Mouse (Mus musculus) limb, embryonic 14.5 days (tissue): ENCODE measurements around the gene Kcnj11. TPM values are rescaled to one million over a fixed set of nuclear protein-coding genes. Genes with fewer than 3 reads are reported as not detected.

Experiments
- ATAC-seq: fragments of 200-750 bp; cut with Nextera tagmentation; 2 replicates; pipeline ENCODE4 v1.8.0; 2017; ENCODE audit warnings: low read depth, moderate number of reproducible peaks, moderate TSS enrichment; ENCODE audit not compliant: low FRiP score
- DNase-seq: peaks from one replicate; pipeline ENCODE4 v3.0.0-alpha.2; 2015; ENCODE audit warnings: low spot score
- H3K27ac ChIP-seq: fragments of 300-500 bp; sonication (generic); replicated peaks from 2 replicates; pipeline ENCODE4 v1.5.1; 2014; ENCODE audit warnings: low read depth, mild to moderate bottlenecking, low read length, moderate library complexity, mixed read lengths
- H3K27me3 ChIP-seq: fragments of 300-500 bp; sonication (generic); 2 replicates; pipeline ENCODE4 v1.6.1; 2014; ENCODE audit warnings: low read length, mixed read lengths; ENCODE audit not compliant: control insufficient read depth, insufficient read depth
- H3K36me3 ChIP-seq: fragments of 300-500 bp; sonication (generic); 2 replicates; pipeline ENCODE4 v1.6.1; 2014; ENCODE audit warnings: mild to moderate bottlenecking, low read length, moderate library complexity, mixed read lengths; ENCODE audit not compliant: control insufficient read depth, insufficient read depth
- H3K4me1 ChIP-seq: fragments of 300-500 bp; sonication (generic); 2 replicates; pipeline ENCODE4 v1.6.1; 2014; ENCODE audit warnings: antibody characterized with exemption, low read length, mixed read lengths; ENCODE audit not compliant: control insufficient read depth, insufficient read depth
- H3K4me2 ChIP-seq: fragments of 300-500 bp; sonication (generic); replicated peaks from 2 replicates; pipeline ENCODE4 v1.6.1; 2014; ENCODE audit warnings: low read depth, mild to moderate bottlenecking, low read length, moderate library complexity; ENCODE audit not compliant: severe bottlenecking
- H3K4me3 ChIP-seq: fragments of 300-500 bp; sonication (generic); replicated peaks from 2 replicates; pipeline ENCODE4 v1.5.1; 2014; ENCODE audit warnings: low read length
- H3K9ac ChIP-seq: fragments of 300-500 bp; sonication (generic); 2 replicates; pipeline ENCODE4 v1.6.1; 2014; ENCODE audit warnings: mild to moderate bottlenecking, low read depth, low read length, moderate library complexity; ENCODE audit not compliant: severe bottlenecking
- H3K9me3 ChIP-seq: fragments of 300-500 bp; sonication (generic); 2 replicates; pipeline ENCODE4 v1.6.1; 2016; ENCODE audit warnings: low read length; ENCODE audit not compliant: control insufficient read depth
- POLR2A ChIP-seq: fragments of 200-500 bp; IDR thresholded peaks from 2 replicates; pipeline ENCODE4 v1.8.0; 2012; ENCODE audit warnings: inconsistent platforms, mild to moderate bottlenecking, moderate library complexity, borderline replicate concordance; ENCODE audit not compliant: insufficient read depth, insufficient read length; ENCODE audit errors: extremely low read depth
- WGBS: fragments of 180-500 bp; shearing (Covaris S2); extraction: QIAGEN DNeasy Blood & Tissue Kit; methylation state at CpG from one replicate; pipeline ENCODE4 v1.1.7; 2014; 5-methylcytosine and 5-hydroxymethylcytosine counted together
- polyA plus RNA-seq, 2 experiments: library from polyadenylated mRNA; depleted of rRNA in 1 of 2; stranded (reverse) in 1 of 2; unstranded in 1 of 2; fragments of >200 nt; fragmentation: Nextera tagmentation in 1 of 2; extraction: Ambion mirVana in 1 of 2; gene quantifications; 2 replicates each; pipeline versions ENCODE4 v1.2.1 to v1.2.3; 2012 to 2014

The Kcnj11 gene
- polyA plus RNA-seq, 2 experiments = 0.41 to 2.6 TPM

GRCm38 (mm10) chr7:46117035-46117434, 16.5 kb upstream of the Kcnj11 start:
- H3K4me3 ChIP-seq = no peak overlapping the region
- no peaks in the 10 kb centered on the region for H3K36me3 ChIP-seq
- no peaks in the 10 kb centered on the region for H3K9me3 ChIP-seq
- H3K27ac ChIP-seq = no peak overlapping the region
- ATAC-seq = no peak
- WGBS = 91% methylated on average over 16 of the region's 16 CpGs
- TF ChIP-seq POLR2A = no peak
- no peak overlapping the region for H3K4me2 ChIP-seq
- H3K27me3 ChIP-seq = no peaks in the 10 kb centered on the region
- no peaks in the 10 kb centered on the region for H3K4me1 ChIP-seq
- H3K9ac ChIP-seq = no peak overlapping the region
- DNase-seq = no peak

GRCm38 (mm10) chr7:46116118-46116581, 15.6 kb upstream of the Kcnj11 start:
- DNase-seq = no peak
- no peak for TF ChIP-seq POLR2A
- ATAC-seq = no peak
- Histone ChIP-seq H3K9ac (no peak overlapping the region), H3K9me3 (no peaks in the 10 kb centered on the region), H3K27me3 (no peaks in the 10 kb centered on the region), H3K4me1 (no peaks in the 10 kb centered on the region), H3K4me3 (no peak overlapping the region), H3K36me3 (no peaks in the 10 kb centered on the region), H3K4me2 (no peak overlapping the region), H3K27ac (no peak overlapping the region)
- 39% methylated on average over 10 of the region's 10 CpGs for WGBS

- H3K4me1 ChIP-seq = no peaks in the 10 kb centered on the region
- no peaks in the 10 kb centered on the region for H3K9me3 ChIP-seq
- no peak for TF ChIP-seq POLR2A
- H3K4me2 ChIP-seq = no peak overlapping the region
- no peaks in the 10 kb centered on the region for H3K27me3 ChIP-seq
- H3K9ac ChIP-seq = no peak overlapping the region
- ATAC-seq = no peak
- H3K36me3 ChIP-seq = no peaks in the 10 kb centered on the region
- H3K27ac ChIP-seq = no peak overlapping the region
- H3K4me3 ChIP-seq = no peak overlapping the region
- DNase-seq = no peak
- WGBS = 69% methylated on average over 3 of the region's 3 CpGs
Observed at GRCm38 (mm10) chr7:46113435-46113834, 12.9 kb upstream of the Kcnj11 start.

- WGBS = 68% methylated on average over 6 of the region's 6 CpGs
- TF ChIP-seq POLR2A = no peak
- H3K9me3 ChIP-seq = no peaks in the 10 kb centered on the region
Observed at GRCm38 (mm10) chr7:46111938-46112337, 11.4 kb upstream of the Kcnj11 start.

DNA sequence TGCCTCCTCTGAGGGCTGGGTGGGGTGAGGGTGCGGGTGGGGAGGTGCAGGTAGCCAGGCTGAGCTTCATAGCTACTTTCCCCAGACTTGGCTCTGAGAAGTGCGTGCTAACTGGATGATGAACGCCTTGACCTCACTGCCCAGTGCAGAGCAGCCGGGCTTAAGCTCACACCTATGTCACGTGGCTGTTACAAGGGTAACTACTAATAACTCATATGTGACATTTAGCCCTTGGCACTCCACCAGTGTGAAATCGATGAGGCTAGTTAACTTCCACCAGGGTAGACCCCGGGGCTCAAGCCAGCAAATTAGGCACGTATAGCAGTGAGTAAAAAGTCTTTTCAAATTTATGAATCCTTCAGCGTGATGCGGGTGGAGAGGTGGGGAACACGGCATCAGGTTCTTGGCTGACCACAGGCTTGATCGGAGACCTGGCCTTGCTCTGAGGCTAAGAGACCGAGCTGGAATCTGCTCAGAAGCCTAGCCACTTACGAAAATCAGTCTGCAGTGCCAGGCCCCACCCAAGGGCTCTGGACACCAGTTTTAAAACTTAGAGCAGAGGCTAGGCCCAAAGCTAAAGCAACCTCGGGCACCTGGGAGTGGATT, 10.8 kb upstream of the Kcnj11 start:
- DNase-seq (no peak), ATAC-seq (no peak)
- 55% methylated on average over 15 of the region's 15 CpGs for WGBS
- no peaks in the 10 kb centered on the region for H3K9me3 ChIP-seq
- no peak overlapping the region for H3K27ac ChIP-seq
- H3K27me3 ChIP-seq = no peaks in the 10 kb centered on the region
- no peak for TF ChIP-seq POLR2A
- no peaks in the 10 kb centered on the region for H3K36me3 ChIP-seq
- no peak overlapping the region for H3K4me2 ChIP-seq
- H3K4me1 ChIP-seq = no peaks in the 10 kb centered on the region
- no peak overlapping the region for H3K9ac ChIP-seq
- H3K4me3 ChIP-seq = no peak overlapping the region

More at GRCm38 (mm10) chr7:46111938-46112337, 11.4 kb upstream of the Kcnj11 start:
- Histone ChIP-seq H3K27ac (no peak overlapping the region), H3K4me3 (no peak overlapping the region), H3K27me3 (no peaks in the 10 kb centered on the region), H3K4me2 (no peak overlapping the region), H3K4me1 (no peaks in the 10 kb centered on the region), H3K36me3 (no peaks in the 10 kb centered on the region), H3K9ac (no peak overlapping the region)
- ATAC-seq (peak; percentile 46; the same call in 1 of the 2 replicates), DNase-seq (no peak)
